Mouse (Mus musculus) forebrain, embryonic 15.5 days (tissue): ENCODE measurements around the gene Zbtb20. TPM values are rescaled to one million over a fixed set of nuclear protein-coding genes. Genes with fewer than 3 reads are reported as not detected.

Source experiments
- ATAC-seq: fragments of 200-750 bp; cut with Nextera tagmentation; replicated peaks from 2 replicates; pipeline ENCODE4 v1.8.0; 2017; ENCODE audit warnings: mild to moderate bottlenecking, moderate TSS enrichment, moderate library complexity
- H3K27ac ChIP-seq: fragments of 300-500 bp; sonication (generic); replicated peaks from 2 replicates; pipeline ENCODE4 v1.5.1; 2015; ENCODE audit warnings: mild to moderate bottlenecking, inconsistent platforms
- H3K27me3 ChIP-seq: fragments of 300-500 bp; sonication (generic); 2 replicates; pipeline ENCODE4 v1.6.1; 2015; ENCODE audit warnings: inconsistent platforms
- H3K36me3 ChIP-seq: fragments of 300-500 bp; sonication (generic); 2 replicates; pipeline ENCODE4 v1.6.1; 2015; ENCODE audit warnings: mild to moderate bottlenecking, inconsistent platforms
- H3K4me1 ChIP-seq: fragments of 300-500 bp; sonication (generic); 2 replicates; pipeline ENCODE4 v1.6.1; 2015; ENCODE audit warnings: inconsistent platforms
- H3K4me2 ChIP-seq: fragments of 300-500 bp; sonication (generic); replicated peaks from 2 replicates; pipeline ENCODE4 v1.6.1; 2015; ENCODE audit warnings: mild to moderate bottlenecking, inconsistent platforms
- H3K4me3 ChIP-seq: fragments of 300-500 bp; sonication (generic); 2 replicates; pipeline ENCODE4 v1.5.1; 2015; ENCODE audit warnings: mild to moderate bottlenecking, inconsistent platforms
- H3K9ac ChIP-seq: fragments of 300-500 bp; sonication (generic); replicated peaks from 2 replicates; pipeline ENCODE4 v1.6.1; 2015; ENCODE audit warnings: mild to moderate bottlenecking, inconsistent platforms
- H3K9me3 ChIP-seq: fragments of 300-500 bp; sonication (generic); 2 replicates; pipeline ENCODE4 v1.6.1; 2016; ENCODE audit warnings: inconsistent platforms
- WGBS: fragments of 180-500 bp; shearing (Covaris S2); methylation state at CpG from one replicate; pipeline ENCODE4 v1.1.7; 2015; ENCODE audit warnings: mixed read lengths; 5-methylcytosine and 5-hydroxymethylcytosine counted together
- polyA plus RNA-seq: library from polyadenylated mRNA; unstranded; fragments of >200 nt; fragmentation: Nextera tagmentation; extraction: Ambion mirVana; gene quantifications from 2 replicates; pipeline ENCODE4 v1.2.1, GENCODE M21; 2015

Gene Zbtb20
- polyA plus RNA-seq, 1 experiment from 2014 or later, result 143 TPM

- H3K4me3 ChIP-seq, result no peak overlapping the region
- H3K4me1 ChIP-seq, result peaks cover 38% of the 10 kb centered on the region
- no peaks in the 10 kb centered on the region for H3K27me3 ChIP-seq
- H3K27ac ChIP-seq, result peak overlapping the region; percentile 83
- 0 out of 2 replicates have a peak, but pooled peaks have one; percentile 3 for ATAC-seq
- H3K9me3 ChIP-seq, result no peaks in the 10 kb centered on the region
- H3K9ac ChIP-seq, result no peak overlapping the region
- no peak overlapping the region for H3K4me2 ChIP-seq
- H3K36me3 ChIP-seq, result peaks cover 6% of the 10 kb centered on the region; the same call in 1 of the 2 replicates
- WGBS, result 25% methylated on average over 10 of the region's 10 CpGs
Observed at GRCm38 (mm10) chr16:43572766-43573165, 697.1 kb downstream of the Zbtb20 start.

- Histone ChIP-seq H3K9me3 (no peaks in the 10 kb centered on the region), H3K4me1 (peaks cover 38% of the 10 kb centered on the region), H3K4me2 (0 out of 2 replicates have a peak overlapping the region, but pooled peaks have one; percentile 1), H3K36me3 (peaks cover 6% of the 10 kb centered on the region; the same call in 1 of the 2 replicates), H3K27me3 (no peaks in the 10 kb centered on the region), H3K4me3 (no peak overlapping the region), H3K27ac (peak overlapping the region; percentile 83), H3K9ac (no peak overlapping the region)
- ATAC-seq, result peak; percentile 64
- 20% methylated on average over 14 of the region's 14 CpGs for WGBS
Observed at GRCm38 (mm10) chr16:43573181-43573833, 697.6 kb downstream of the Zbtb20 start.

- no peaks in the 10 kb centered on the region for H3K27me3 ChIP-seq
- H3K9ac ChIP-seq, result no peak overlapping the region
- peaks cover 38% of the 10 kb centered on the region for H3K4me1 ChIP-seq
- peak overlapping the region; percentile 83 for H3K27ac ChIP-seq
- no peak overlapping the region for H3K4me2 ChIP-seq
- H3K36me3 ChIP-seq, result peaks cover 7% of the 10 kb centered on the region; the same call in 1 of the 2 replicates
- ATAC-seq, result peak; percentile 86
- WGBS, result 29% methylated on average over 7 of the region's 7 CpGs
- H3K4me3 ChIP-seq, result no peak overlapping the region
- H3K9me3 ChIP-seq, result no peaks in the 10 kb centered on the region
Observed at GRCm38 (mm10) chr16:43574006-43574764, 698.5 kb downstream of the Zbtb20 start.

- Histone ChIP-seq H3K9ac (no peak overlapping the region), H3K4me2 (no peak overlapping the region), H3K27me3 (no peaks in the 10 kb centered on the region), H3K4me1 (peaks cover 38% of the 10 kb centered on the region), H3K27ac (peak overlapping the region; percentile 83), H3K4me3 (no peak overlapping the region), H3K36me3 (peaks cover 10% of the 10 kb centered on the region; the same call in 1 of the 2 replicates), H3K9me3 (no peaks in the 10 kb centered on the region)
- ATAC-seq, result no peak
- 40% methylated on average over 4 of the region's 4 CpGs for WGBS
Observed at GRCm38 (mm10) chr16:43575066-43575465, 699.4 kb downstream of the Zbtb20 start.

GRCm38 (mm10) chr16:43575507-43575906 lies 699.8 kb downstream of the Zbtb20 start:
- H3K9ac ChIP-seq, result no peak overlapping the region
- peaks cover 13% of the 10 kb centered on the region; the same call in 1 of the 2 replicates for H3K36me3 ChIP-seq
- WGBS, result 50% methylated on average over 9 of the region's 9 CpGs
- no peak for ATAC-seq
- no peak overlapping the region for H3K4me3 ChIP-seq
- H3K27me3 ChIP-seq, result no peaks in the 10 kb centered on the region
- peaks cover 38% of the 10 kb centered on the region for H3K4me1 ChIP-seq
- no peak overlapping the region for H3K4me2 ChIP-seq
- H3K27ac ChIP-seq, result peak overlapping the region; percentile 83
- H3K9me3 ChIP-seq, result no peaks in the 10 kb centered on the region

- 27% methylated on average over 10 of the region's 10 CpGs for WGBS
- H3K4me1 ChIP-seq, result peaks cover 47% of the 10 kb centered on the region
- H3K4me3 ChIP-seq, result no peak overlapping the region
- no peak for ATAC-seq
- no peak overlapping the region for H3K9ac ChIP-seq
- peak overlapping the region; percentile 8 for H3K27ac ChIP-seq
- no peaks in the 10 kb centered on the region for H3K9me3 ChIP-seq
- no peaks in the 10 kb centered on the region for H3K27me3 ChIP-seq
- peaks cover 17% of the 10 kb centered on the region for H3K36me3 ChIP-seq
- H3K4me2 ChIP-seq, result no peak overlapping the region
Observed at GRCm38 (mm10) chr16:43577399-43577798, 701.7 kb downstream of the Zbtb20 start.

- Histone ChIP-seq H3K9me3 (no peaks in the 10 kb centered on the region), H3K4me3 (no peak overlapping the region), H3K27me3 (no peaks in the 10 kb centered on the region), H3K9ac (no peak overlapping the region), H3K36me3 (peaks cover 17% of the 10 kb centered on the region), H3K27ac (no peak overlapping the region), H3K4me1 (peaks cover 38% of the 10 kb centered on the region), H3K4me2 (no peak overlapping the region)
- 59% methylated on average over 5 of the region's 5 CpGs for WGBS
- ATAC-seq, result no peak
Observed at GRCm38 (mm10) chr16:43578351-43578750, 702.7 kb downstream of the Zbtb20 start.

GRCm38 (mm10) chr16:43579111-43579510 lies 703.4 kb downstream of the Zbtb20 start:
- H3K36me3 ChIP-seq, result peaks cover 17% of the 10 kb centered on the region
- no peak overlapping the region; the same call in 1 of the 2 replicates for H3K27ac ChIP-seq
- H3K4me1 ChIP-seq, result peaks cover 32% of the 10 kb centered on the region
- WGBS, result 90% methylated on average over 4 of the region's 4 CpGs
- H3K9me3 ChIP-seq, result no peaks in the 10 kb centered on the region
- no peak overlapping the region for H3K9ac ChIP-seq
- no peaks in the 10 kb centered on the region for H3K27me3 ChIP-seq
- ATAC-seq, result no peak
- no peak overlapping the region for H3K4me2 ChIP-seq
- H3K4me3 ChIP-seq, result no peak overlapping the region

- no peaks in the 10 kb centered on the region for H3K9me3 ChIP-seq
- 91% methylated on average over 6 of the region's 6 CpGs for WGBS
Observed at GRCm38 (mm10) chr16:43580321-43580822, 704.7 kb downstream of the Zbtb20 start.

GRCm38 (mm10) chr16:43581551-43581950 lies 705.9 kb downstream of the Zbtb20 start:
- Histone ChIP-seq H3K27me3 (no peaks in the 10 kb centered on the region), H3K9ac (no peak overlapping the region), H3K9me3 (no peaks in the 10 kb centered on the region), H3K27ac (peak overlapping the region; percentile 9; the same call in 1 of the 2 replicates), H3K36me3 (peaks cover 17% of the 10 kb centered on the region), H3K4me1 (peaks cover 13% of the 10 kb centered on the region), H3K4me3 (no peak overlapping the region), H3K4me2 (no peak overlapping the region)
- 78% methylated on average over 4 of the region's 4 CpGs for WGBS
- 0 out of 2 replicates have a peak, but pooled peaks have one; percentile 26 for ATAC-seq

More at GRCm38 (mm10) chr16:43580321-43580822, 704.7 kb downstream of the Zbtb20 start:
- Histone ChIP-seq H3K9ac (no peak overlapping the region), H3K4me2 (no peak overlapping the region), H3K4me3 (no peak overlapping the region), H3K27me3 (no peaks in the 10 kb centered on the region), H3K36me3 (peaks cover 17% of the 10 kb centered on the region), H3K27ac (no peak overlapping the region), H3K4me1 (peaks cover 19% of the 10 kb centered on the region)
- ATAC-seq, result no peak

GRCm38 (mm10) chr16:43586859-43587429 lies 711.3 kb downstream of the Zbtb20 start:
- Histone ChIP-seq H3K4me1 (peaks cover 12% of the 10 kb centered on the region), H3K4me2 (no peak overlapping the region), H3K36me3 (no peaks in the 10 kb centered on the region), H3K9ac (no peak overlapping the region), H3K4me3 (no peak overlapping the region), H3K9me3 (no peaks in the 10 kb centered on the region), H3K27ac (no peak overlapping the region), H3K27me3 (no peaks in the 10 kb centered on the region)
- WGBS, result 89% methylated on average over 4 of the region's 4 CpGs
- no peak for ATAC-seq
